Mouse (Mus musculus) liver, embryonic 14.5 days (tissue): ENCODE results near the gene Csnk1g1. TPM values are rescaled to one million over a fixed set of nuclear protein-coding genes. Genes with fewer than 3 reads are reported as not detected.

Experiments
- ATAC-seq: fragments of 200-750 bp; cut with Nextera tagmentation; 2 replicates; pipeline ENCODE4 v1.8.0; 2017; ENCODE audit warnings: moderate number of reproducible peaks, mild to moderate bottlenecking, moderate library complexity; ENCODE audit not compliant: insufficient read depth
- DNase-seq, 3 experiments: peaks; one replicate each; pipeline ENCODE4 v3.0.0-alpha.2; 2012 to 2013; ENCODE audit warnings: low read depth in 3 of 3, low spot score in 3 of 3
- H3K27ac ChIP-seq: fragments of 300-500 bp; sonication (generic); 2 replicates; pipeline ENCODE4 v1.5.1; 2014; ENCODE audit warnings: moderate library complexity, mild to moderate bottlenecking, control low read depth, inconsistent platforms
- H3K27me3 ChIP-seq: fragments of 300-500 bp; sonication (generic); 2 replicates; pipeline ENCODE4 v1.6.1; 2014; ENCODE audit warnings: mild to moderate bottlenecking, low read length, moderate library complexity; ENCODE audit not compliant: control insufficient read depth, insufficient read depth
- H3K36me3 ChIP-seq: fragments of 300-500 bp; sonication (generic); replicated peaks from 2 replicates; pipeline ENCODE4 v1.6.1; 2014; ENCODE audit warnings: low read depth; ENCODE audit not compliant: control insufficient read depth, insufficient read depth
- H3K4me1 ChIP-seq, 2 experiments: fragments of 200-500 bp in 1 of 2; fragments of 300-500 bp in 1 of 2; sonication (generic) in 1 of 2; replicated peaks; 2 replicates each; pipeline ENCODE4 v1.6.1; 2012 to 2014; ENCODE audit warnings: antibody characterized with exemption in 1 of 2, inconsistent platforms in 1 of 2, low read length in 1 of 2; ENCODE audit not compliant: control insufficient read depth in 2 of 2, insufficient read depth in 2 of 2
- H3K4me2 ChIP-seq: fragments of 300-500 bp; sonication (generic); 2 replicates; pipeline ENCODE4 v1.6.1; 2014; ENCODE audit warnings: low read depth, mild to moderate bottlenecking, control low read depth, moderate library complexity
- H3K4me3 ChIP-seq, 2 experiments: fragments of 200-500 bp in 1 of 2; fragments of 300-500 bp in 1 of 2; sonication (generic) in 1 of 2; 2 replicates each; pipeline ENCODE4 v1.5.1; 2012 to 2014; ENCODE audit warnings: low read depth in 2 of 2, low read length in 2 of 2, mild to moderate bottlenecking in 2 of 2, control low read depth in 1 of 2, inconsistent platforms in 1 of 2, moderate library complexity in 1 of 2; ENCODE audit not compliant: insufficient read depth in 1 of 2
- H3K9ac ChIP-seq: fragments of 300-500 bp; sonication (generic); replicated peaks from 2 replicates; pipeline ENCODE4 v1.6.1; 2014; ENCODE audit warnings: mild to moderate bottlenecking, control low read depth, moderate library complexity
- H3K9me3 ChIP-seq: fragments of 300-500 bp; sonication (generic); 2 replicates; pipeline ENCODE4 v1.6.1; 2016; ENCODE audit warnings: low read length, mixed read lengths; ENCODE audit not compliant: control insufficient read depth
- CTCF ChIP-seq: IDR thresholded peaks from 2 replicates; pipeline ENCODE4 v1.5.1; 2016; ENCODE audit warnings: antibody characterized with exemption, low read depth, control low read depth
- EP300 ChIP-seq: IDR thresholded peaks from 2 replicates; pipeline ENCODE4 v1.6.1; 2016; ENCODE audit warnings: antibody characterized with exemption, low read depth
- WGBS: fragments of 180-500 bp; shearing (Covaris S2); extraction: QIAGEN DNeasy Blood & Tissue Kit; methylation state at CpG from one replicate; pipeline ENCODE4 v1.1.7; 2014; ENCODE audit not compliant: insufficient replicate concordance; 5-methylcytosine and 5-hydroxymethylcytosine counted together
- polyA plus RNA-seq, 2 experiments: library from polyadenylated mRNA; depleted of rRNA in 1 of 2; stranded (reverse) in 1 of 2; unstranded in 1 of 2; fragments of >200 nt; fragmentation: Nextera tagmentation in 1 of 2; extraction: Ambion mirVana in 1 of 2; gene quantifications; 2 replicates each; pipeline versions ENCODE4 v1.2.1 to v1.2.3; 2012 to 2014

Gene Csnk1g1
- polyA plus RNA-seq, 2 experiments: 2.5 to 3.5 TPM

DNA sequence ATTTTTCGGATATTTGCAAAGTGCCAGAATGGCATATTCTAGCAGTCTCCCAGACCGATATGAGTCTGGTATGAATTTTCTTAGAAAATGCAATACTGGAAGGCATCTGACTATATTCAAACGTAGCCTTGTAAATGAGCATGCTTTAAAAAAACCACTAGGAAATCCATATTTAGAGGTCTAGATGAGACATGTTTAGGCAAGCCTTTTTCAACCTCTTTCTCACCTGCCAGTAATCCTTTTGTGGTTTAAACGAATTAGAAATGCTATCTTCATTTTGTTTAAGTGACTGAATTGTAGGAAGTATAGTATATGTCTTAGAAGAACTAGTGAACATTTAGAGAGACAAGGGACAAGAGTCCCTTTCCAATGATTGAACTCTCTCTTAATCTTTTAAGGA lies 1.1 kb downstream of the Csnk1g1 start:
- ATAC-seq: no peak
- 2% methylated on average over 4 of the region's 4 CpGs for WGBS

DNA sequence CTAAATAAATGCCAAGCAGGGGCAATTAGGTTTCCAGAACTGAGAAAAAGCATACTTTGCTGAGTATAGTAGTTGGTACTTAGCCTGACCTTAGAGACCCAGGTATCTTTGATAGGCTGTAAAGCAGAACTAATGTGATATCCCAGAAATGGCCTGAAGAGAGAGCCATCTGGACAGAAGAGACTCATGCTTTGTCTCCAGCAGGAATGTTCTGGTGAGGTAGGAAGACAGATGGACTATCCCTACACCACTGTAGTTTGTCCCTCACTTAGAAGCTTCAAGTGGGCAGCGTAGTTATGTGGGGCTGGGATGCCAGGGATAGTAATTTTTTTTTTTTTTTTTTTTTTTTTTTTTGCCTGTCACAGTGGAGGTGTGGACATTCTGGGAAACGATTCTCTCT lies 5.3 kb downstream of the Csnk1g1 start:
- Histone ChIP-seq H3K9me3 (no peaks in the 10 kb centered on the region), H3K9ac (no peak overlapping the region), H3K27me3 (no peaks in the 10 kb centered on the region), H3K4me1 (peaks cover 11 to 21% of the 10 kb centered on the region in 2 experiments), H3K27ac (no peak overlapping the region), H3K4me3 (no peak overlapping the region), H3K36me3 (no peaks in the 10 kb centered on the region), H3K4me2 (no peak overlapping the region)
- no peak for DNase-seq
- TF ChIP-seq EP300 (no peak), CTCF (no peak)
- no peak for ATAC-seq
- 76% methylated on average over 2 of the region's 2 CpGs for WGBS

More for the DNA sequence above, 1.1 kb downstream of the Csnk1g1 start:
- Histone ChIP-seq H3K4me1 (peaks cover 8 to 9% of the 10 kb centered on the region in 2 experiments), H3K9ac (peak overlapping the region; percentile 84), H3K4me3 (peak overlapping the region; percentile 92 to 93), H3K27ac (peak overlapping the region; percentile 75), H3K27me3 (no peaks in the 10 kb centered on the region), H3K9me3 (no peaks in the 10 kb centered on the region), H3K4me2 (peak overlapping the region; percentile 95), H3K36me3 (peaks cover 8% of the 10 kb centered on the region)
- no peak for DNase-seq
- TF ChIP-seq CTCF: no peak
- no peak for TF ChIP-seq EP300

DNA sequence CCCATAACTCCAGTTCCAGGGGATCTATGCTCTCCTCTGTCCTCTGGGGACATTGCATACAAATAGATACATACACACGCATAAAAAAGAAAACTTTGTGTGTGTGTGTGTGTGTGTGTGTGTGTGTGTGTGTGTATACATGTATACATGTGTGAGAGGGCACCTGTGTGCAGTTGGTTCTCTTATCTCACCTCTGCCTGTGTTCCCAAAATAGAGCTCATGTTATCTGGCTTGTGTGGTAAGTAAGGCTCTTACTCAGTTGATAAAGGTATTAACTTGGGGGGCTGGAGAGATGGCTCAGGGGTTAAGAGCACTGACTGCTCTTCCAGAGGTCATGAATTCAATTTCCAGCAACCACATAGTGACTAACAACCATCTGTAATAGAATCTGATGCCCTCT lies 8.3 kb downstream of the Csnk1g1 start:
- Histone ChIP-seq H3K36me3 (no peaks in the 10 kb centered on the region), H3K4me3 (no peak overlapping the region), H3K9ac (no peak overlapping the region), H3K27me3 (no peaks in the 10 kb centered on the region), H3K27ac (no peak overlapping the region), H3K9me3 (no peaks in the 10 kb centered on the region), H3K4me2 (no peak overlapping the region), H3K4me1 (peaks cover 9 to 12% of the 10 kb centered on the region in 2 experiments)
- peak; percentile 53; the same call in 1 of the 2 replicates for ATAC-seq
- peak in 2 of 3 experiments; percentile 4 to 20 for DNase-seq
- TF ChIP-seq CTCF: no peak
- peak; percentile 40; the same call in 1 of the 2 replicates for TF ChIP-seq EP300
- WGBS: 44% methylated on average over 1 of the region's 1 CpGs

DNA sequence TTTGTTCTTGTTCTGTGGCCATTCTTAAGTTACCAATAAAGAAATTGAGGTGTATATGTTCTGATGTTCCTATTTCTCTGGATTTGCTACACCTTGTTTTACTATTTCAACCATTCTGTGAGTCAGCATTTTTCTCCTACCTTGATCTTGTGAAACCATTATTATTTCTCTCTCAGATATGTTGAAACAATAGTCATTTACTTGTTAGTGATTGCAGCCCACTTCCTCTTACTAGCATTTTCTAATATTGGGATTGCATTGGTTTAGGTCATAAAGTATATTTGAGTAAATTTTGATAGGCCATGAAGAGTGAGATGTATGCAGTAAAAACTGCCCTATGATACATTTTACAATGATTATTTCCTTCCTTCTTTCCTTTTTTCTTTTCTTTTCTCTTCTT lies 19.7 kb downstream of the Csnk1g1 start:
- Histone ChIP-seq H3K9ac (no peak overlapping the region), H3K36me3 (no peaks in the 10 kb centered on the region), H3K4me1 (no peaks in the 10 kb centered on the region), H3K4me3 (no peak overlapping the region), H3K9me3 (no peaks in the 10 kb centered on the region), H3K27me3 (no peaks in the 10 kb centered on the region), H3K4me2 (no peak overlapping the region), H3K27ac (no peak overlapping the region)
- DNase-seq: no peak
- ATAC-seq: no peak
- TF ChIP-seq CTCF (no peak), EP300 (no peak)

DNA sequence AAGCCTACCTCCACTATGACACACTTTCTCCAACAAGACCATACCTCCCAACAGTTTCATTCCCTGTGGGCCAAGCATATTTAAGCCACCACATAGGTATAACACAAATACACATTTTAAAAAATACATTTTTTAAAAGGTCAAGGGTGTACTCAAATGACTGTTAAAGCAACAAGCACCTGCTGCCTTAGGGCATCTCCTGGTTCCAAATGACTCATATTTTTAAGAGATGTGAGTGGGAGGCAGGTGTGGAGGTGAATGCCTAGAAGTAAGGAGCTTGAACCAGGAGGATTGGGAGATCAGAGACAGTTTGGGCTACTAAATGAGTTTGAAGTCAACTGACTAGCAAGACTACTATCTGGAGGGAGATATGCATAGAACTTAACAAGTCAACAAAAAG lies 21.1 kb downstream of the Csnk1g1 start:
- Histone ChIP-seq H3K27ac (no peak overlapping the region), H3K36me3 (no peaks in the 10 kb centered on the region), H3K9ac (no peak overlapping the region), H3K4me2 (no peak overlapping the region), H3K4me1 (no peaks in the 10 kb centered on the region), H3K4me3 (no peak overlapping the region), H3K9me3 (no peaks in the 10 kb centered on the region), H3K27me3 (no peaks in the 10 kb centered on the region)
- no peak for TF ChIP-seq CTCF
- no peak for TF ChIP-seq EP300
- DNase-seq (no peak), ATAC-seq (no peak)
